Mouse (Mus musculus) right cerebral cortex, postnatal 25 days (tissue): ENCODE measurements around the gene Prkch.

ENCODE experiments used
- DNase-seq: peaks from one replicate; pipeline ENCODE4 v3.0.0; 2022

The Prkch gene

DNA sequence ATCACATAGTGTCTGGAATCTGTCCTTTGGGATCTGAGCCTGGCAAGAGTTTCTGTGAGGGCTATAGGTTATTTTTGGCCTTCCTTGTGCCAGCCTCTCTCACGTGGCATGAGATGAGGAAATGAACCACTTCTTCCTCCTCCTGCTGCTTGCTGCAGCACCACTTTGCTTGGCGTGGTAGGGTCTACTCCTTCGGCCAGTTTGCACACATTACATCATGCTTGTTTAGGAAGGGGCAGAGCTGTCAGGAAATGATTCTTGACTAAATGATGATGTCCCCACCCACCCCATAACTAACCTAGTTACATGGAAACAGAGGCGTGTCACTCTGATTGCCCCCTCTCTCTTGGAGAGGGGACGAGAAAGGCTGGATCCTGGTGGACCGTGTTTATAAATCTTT, 28.6 kb downstream of the Prkch start:
- no peak for DNase-seq

DNA sequence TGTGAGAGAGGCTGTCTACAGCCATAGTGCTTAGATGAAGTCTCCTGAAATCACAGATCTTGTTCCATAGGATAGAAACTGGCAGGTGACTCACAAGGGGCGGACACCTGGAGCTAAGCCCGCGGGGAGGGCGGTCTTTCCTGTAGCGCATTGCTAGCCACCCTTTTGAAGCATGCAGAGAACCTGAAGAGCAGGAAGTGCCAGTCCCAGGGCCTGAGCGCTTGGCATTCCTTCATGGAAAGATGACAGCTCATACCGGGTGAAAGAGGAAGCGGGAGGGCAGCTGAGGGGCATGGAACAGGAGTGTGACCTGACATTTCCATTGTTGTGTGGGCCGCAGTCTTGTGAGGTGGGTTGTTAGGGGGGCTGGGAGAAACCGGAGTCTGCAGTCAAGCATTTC, 33.1 kb downstream of the Prkch start:
- no peak for DNase-seq

DNA sequence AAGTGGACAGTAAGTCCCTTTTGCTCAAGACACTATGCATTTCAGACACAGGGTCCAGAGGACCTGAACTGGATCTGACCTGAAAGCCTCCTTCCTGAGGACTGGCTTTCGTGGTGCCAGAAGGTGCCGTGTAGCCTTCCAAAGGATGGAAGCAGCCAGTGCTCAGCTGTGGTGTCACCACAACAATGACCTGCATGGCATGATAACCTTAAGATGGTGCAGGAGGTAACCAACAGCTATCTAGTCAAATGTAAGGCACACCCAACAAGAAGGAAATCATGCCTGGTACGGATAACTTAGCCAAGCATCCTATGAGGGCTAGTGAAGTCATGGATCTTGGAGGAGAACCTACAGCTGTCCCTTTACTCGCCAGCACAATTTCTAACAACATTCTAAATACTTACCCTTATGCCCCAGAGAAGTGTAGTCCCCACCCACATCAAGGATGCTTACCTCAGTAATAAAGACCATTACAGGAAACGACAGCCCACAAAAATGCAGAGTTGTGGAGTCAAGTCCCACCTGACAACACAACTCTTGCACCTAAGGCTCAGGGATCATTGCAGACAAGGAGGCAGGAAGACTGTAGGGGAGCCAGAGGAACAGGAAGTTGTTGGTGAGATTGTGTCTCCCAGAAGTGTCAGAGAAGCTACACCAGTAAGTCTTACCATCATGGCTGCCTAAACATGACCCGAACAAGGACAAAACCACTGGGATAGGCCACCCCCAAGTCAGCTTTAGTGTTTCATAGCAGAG, 40.9 kb downstream of the Prkch start:
- DNase-seq: no peak

DNA sequence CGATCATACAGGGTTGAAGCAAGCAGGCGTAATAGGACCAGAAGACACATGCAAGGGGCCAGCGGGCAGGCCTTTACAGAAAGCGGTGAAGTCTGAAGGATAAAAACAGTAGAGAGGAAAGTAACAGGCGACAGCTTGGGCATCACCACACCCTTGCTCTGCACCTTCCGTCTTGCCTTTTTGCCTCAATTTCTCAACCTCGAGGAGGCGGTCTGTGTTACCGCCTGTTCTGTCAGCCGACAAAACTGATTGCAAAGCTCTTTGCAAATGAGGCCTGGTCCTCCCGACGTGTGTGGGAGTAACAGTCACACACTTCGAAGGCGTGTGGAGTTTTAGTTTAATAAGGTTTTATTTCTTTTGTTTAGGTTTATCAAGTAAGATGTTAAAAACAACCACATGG, 43.3 kb downstream of the Prkch start:
- no peak for DNase-seq

DNA sequence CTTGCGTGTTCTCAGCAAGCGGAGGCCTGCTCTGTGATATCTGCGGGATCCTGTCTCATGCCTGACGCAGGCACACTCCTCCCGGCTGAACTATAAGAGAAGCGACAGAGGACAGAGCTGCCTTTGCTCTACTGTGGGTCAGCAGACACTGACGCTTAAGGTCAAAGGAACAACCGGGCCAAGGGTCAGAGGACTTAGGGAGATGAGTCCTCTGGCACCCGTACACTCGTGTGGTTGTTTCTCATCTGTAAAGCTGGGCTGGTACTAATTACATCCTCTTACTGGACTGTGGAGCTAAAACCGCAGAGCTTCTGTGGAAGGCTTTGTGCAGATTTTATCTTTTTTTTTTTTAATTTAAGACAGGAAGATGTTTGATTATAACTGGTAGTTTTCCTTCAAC, 46.0 kb downstream of the Prkch start:
- no peak for DNase-seq

DNA sequence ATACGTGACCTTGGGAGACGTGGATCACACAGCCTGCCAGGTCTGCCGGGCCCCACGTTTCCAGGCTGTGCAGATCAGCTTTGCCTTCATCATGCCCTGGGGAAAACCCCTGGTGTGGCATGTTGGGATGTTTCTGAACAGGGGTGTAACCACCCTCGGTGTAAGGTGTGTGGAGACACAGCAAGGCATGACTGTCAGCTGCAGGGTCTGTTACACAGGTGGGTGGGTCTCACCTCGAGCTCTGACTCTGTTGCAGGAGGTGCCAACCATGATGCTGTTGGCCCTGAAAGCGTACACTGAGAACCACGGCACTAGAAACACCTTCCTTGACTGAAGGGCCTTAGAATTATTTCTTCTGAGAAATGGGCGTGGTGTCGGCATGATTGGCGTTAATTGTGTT, 46.6 kb downstream of the Prkch start:
- no peak for DNase-seq

DNA sequence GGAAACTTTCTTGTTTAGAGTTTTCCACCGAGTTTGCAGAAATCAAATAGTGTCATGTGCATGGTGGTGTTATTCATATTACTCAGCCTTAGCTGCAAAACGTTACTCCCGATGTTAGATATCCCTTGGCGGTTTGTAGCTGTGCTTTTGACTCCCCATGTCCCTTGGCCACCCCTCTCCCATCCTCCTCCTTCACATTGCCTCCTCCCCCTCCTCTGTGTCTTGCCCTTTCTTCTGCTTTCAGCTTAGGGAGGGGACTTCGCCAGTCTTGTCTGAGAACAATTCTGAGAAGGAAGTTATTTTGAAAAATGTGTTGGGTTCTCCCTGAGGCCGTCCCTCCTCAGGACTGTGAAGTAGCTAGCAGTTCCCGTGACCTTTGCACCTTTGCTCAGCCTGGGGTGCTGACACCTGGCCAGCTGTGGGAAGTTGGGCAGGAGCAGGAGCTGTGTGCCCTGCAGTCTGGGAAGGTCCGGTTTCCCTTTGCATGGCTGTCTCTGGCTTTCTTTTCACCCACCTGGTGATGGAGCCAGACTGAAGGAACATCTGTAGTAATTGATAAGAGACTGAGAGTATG, 48.2 kb downstream of the Prkch start:
- DNase-seq: no peak

DNA sequence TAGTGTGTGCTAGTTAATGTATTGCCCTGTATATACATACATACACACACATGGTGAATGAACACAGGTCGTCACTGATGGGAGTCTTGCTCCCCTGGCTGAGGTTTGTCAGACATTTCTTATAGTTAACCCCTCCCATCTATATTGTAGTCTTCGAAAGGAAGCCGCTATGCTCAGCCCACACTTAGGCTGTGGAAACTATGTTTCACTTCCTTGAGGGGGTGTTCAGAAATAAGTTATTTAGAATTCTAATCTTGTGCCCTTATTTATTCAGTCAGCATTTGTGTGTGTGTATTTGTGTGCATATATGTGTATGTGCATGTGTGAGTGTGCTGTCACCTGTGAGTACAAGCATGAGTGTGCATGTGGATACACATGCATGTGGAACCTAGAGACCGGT, 49.1 kb downstream of the Prkch start:
- DNase-seq: no peak

DNA sequence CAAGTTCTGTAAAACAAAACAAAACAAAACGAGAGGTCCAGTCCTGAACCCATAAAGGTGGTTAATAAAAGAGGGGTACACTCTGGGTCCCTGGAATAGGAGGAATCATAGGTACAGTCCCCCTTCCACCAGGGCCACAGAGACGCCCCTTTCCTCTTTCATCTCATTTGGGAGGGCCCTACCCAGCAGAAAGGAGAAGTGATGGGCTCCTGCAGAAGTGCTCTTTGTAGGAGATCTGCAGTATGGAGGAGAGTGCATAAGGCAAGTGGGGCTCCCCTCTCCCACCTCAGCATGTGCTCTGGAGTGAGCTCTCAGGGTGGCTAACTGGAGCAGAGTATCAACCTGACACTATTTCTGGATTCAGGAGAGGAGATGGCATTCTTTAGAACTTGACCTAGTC, 55.0 kb downstream of the Prkch start:
- DNase-seq: no peak

DNA sequence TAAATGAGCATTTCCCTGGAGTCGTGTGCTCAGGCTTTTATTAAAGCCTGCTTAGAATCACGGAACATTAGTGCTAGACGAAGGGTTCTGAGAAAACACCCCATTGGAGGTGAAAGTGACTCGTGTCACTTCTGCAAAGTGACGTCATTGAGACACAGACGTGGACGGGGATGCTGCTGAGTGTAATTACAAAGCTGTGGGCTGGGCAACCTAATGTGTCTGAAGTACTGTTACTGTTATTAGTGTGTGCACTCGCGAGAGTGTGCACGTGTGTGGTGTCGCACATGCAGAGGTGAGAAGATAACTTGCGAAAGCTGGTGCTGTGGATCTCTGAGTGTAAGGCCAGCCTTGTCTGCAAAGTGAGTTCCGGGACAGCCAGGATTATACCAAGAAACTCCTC, 56.6 kb downstream of the Prkch start:
- DNase-seq: no peak

DNA sequence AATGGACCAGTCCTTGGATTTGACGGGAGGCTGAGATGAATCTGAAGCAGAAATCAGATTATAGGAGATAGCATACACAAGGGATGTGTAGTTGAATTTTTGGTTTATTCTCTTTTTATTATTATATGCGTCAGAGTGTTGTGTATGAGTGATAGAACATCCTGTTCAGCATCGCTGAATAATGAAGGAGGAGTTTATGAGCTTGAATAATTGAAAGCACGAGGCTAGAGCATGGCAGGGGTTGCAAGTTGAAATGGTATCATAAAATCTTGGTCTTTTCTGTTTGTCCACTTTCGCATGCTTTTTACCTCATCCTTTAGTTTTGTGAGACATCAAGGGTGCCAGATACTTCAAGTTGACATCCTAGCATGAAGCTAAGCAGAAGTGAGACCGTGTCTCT, 60.6 kb downstream of the Prkch start:
- DNase-seq: no peak

DNA sequence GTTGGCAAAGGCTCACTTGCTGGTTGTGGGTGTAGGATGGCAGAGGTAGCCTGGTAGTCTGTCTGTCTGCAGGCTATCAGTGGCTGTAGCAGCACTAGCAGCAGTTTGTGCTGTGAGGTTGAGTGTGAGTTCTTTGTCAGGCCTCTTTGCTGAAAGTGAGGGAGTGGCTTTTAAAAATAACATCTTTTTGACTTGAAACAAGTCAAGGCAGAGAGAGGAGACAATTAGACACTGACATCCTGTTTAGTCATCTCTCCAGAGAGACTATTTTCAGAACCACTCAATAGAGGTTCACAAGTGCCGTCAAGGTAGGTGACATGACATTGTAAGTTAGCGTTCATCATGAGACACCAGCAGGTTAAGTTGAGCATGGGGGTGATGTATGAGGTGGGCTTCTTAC, 63.1 kb downstream of the Prkch start:
- no peak for DNase-seq

DNA sequence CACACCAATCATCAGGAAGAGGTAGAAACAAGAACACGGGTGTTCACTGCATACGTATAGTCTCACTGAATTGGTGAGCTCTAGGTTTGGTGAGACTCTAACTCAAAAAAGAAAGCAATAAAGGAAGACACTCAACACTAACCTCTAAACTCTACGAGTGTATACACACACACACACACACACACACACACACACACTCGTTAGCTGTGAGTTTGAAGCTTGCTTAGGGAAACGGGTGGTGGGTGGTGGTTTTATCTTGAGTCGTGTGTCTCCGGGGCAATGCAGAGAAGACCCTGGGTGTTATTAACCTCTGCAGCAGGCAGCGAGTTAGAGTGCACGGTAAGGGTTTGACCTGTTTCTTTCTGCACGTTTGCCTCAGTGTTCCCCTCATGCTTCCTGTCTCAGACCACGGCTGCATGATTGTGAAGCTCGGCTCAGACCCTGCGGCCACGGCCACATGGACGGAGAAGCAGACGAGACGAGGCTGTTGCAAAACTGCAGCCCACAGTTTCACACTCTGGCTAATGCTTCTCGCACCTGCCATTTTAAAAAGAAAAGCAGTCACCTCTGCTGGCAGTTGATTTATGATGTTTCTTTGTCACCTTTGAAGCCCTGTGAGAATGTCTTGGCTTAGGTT, 72.1 kb downstream of the Prkch start:
- DNase-seq: no peak

DNA sequence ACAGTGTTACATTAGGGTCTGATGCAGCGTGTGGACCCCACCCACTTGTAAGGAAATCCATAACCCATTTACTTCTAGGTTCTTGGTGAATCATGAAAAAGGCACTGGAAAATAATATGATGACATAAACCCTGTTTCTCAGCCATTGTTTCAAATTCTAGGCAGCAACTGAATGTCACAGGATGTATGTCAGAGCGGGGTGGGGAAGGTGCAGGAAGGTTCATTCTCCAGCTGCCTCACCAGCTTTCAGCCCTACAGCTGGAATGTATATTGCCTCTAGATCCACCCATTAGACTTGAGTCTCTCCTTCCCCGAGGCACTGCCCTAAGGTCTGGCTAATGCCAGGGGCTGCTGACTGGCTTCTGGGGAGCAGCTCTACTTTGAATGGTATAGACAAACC, 78.8 kb downstream of the Prkch start:
- DNase-seq: no peak

DNA sequence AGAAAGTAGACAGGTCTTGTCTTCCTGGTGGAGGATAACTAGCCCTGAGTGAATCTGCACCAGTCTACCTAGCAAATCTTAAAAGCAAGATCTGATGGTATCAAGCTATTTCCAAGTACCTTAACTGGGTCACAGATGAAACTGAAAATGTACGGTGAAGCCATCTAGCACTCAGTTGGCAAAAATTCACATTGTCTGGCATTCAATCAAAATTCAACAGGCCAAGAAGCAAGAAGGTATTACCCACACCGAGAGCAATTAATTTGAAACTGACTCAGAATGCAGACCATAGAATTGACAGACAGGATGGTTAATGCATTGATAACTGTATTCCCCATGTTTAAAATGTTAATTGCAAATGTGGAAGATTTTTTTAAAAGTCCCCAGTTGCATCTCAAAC, 82.1 kb downstream of the Prkch start:
- DNase-seq: no peak

DNA sequence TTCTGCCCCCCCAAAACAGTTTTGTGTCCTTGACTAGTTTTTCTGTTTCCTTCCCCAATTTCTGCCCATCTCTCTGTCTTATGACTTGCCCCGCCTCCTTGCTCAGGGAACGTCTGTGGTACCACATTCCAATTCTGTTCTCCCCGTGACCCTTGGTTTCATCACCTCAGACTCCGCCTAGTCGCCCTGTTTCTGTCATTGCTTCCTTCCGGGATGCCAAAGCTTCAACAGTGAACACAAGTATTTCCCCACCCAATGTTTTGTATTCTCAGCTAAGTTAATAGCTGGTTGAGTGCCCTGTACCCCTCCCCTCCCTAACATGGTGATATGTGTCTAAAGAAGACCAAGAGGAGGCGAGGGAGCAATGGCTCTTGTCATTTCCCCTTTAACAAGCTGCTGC, 83.0 kb downstream of the Prkch start:
- DNase-seq: no peak

DNA sequence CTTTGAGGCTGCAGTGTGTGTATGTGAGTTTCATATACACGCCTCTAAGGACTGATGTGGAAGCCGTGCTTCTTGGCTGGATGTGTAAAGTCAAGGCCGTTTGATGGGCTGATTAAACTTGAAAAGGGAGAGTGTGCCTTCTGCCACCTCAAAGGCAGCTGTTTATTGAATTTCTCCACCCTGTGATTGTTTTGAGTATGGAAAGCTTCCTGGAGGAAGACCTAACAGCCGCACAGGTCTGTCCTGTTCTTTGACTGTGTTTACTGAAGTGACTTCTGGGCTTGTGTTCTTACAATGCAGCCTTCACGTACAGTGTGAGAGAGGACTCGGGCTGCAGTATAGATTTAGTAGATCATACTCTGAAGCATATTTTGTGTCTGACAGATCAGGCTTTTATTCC, 86.1 kb downstream of the Prkch start:
- no peak for DNase-seq

DNA sequence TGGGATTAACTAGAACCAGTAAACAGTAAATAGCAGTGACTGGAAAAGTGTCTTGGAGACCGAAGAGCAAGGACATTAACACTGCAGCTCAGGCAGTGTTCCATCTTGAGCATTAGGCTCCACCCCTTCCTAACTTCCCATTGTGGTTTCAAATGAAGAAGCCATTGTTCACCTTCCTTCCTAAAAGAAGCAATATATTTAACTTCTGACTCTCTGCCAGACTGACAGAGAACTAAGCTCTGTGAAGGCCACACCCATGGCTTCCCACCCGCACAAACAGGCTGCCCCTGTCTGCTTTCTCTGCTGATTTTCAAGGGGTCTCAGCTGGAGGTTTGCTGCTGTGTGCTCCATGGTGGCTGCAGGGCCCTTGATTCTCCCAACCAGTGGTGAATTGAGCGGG, 86.9 kb downstream of the Prkch start:
- DNase-seq: no peak

DNA sequence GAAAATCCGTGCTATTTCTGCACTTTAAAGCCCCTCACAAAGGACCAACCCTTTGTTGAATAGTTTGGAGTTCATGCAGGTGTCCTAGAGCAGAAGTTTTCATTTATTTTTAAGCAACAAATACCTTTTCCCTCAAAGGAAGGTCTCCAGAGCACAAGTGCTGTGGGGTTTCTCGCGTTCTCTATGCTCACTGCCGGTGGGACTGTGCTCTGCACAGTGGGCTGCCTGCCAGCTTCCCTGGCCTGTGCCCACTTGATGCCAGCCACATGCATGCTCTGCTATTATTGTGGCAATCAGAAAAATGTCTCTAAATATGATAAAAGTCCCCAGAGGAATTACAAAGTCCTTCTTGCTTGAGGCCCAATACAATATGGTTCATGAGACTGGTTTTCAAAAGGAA, 87.4 kb downstream of the Prkch start:
- DNase-seq: no peak

DNA sequence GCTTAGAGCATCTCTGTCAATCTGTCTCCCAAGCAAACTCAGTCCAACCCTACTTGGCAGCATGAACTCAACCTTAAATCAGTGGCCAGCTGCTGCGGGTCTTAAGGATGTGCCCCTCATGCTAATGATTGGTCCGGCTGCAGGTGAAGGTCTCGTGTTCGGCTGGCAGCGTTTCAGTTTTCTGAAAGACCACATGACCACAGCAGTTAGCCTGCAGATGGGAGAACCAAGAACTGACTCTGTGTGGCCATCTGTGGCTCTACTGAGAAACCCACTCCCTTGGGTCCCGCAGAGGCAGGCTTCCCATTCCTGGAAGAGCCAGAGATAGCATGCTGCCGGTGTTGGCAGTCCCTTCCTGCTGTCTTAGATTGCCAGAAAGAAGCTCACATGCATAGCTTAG, 89.2 kb downstream of the Prkch start:
- no peak for DNase-seq

DNA sequence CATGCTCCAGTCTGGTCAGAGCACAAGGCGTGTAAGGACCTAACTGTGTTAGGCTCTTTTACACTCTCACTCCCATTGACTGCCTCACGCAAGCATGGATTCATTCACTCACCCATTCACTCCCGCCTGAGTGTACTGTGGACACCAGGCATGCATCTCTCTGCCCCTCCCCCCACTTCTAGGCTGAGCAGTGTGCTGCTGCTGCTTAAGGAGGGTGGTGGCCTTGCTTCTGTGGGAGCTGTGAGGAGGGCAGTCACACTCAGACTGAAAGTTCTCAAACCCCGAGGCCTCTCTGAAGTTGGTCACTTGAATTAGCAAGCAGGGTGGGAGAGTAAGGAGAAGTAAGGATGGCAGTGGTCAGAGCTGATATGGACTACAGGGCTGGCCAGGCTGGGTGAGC, 90.6 kb downstream of the Prkch start:
- DNase-seq: no peak

DNA sequence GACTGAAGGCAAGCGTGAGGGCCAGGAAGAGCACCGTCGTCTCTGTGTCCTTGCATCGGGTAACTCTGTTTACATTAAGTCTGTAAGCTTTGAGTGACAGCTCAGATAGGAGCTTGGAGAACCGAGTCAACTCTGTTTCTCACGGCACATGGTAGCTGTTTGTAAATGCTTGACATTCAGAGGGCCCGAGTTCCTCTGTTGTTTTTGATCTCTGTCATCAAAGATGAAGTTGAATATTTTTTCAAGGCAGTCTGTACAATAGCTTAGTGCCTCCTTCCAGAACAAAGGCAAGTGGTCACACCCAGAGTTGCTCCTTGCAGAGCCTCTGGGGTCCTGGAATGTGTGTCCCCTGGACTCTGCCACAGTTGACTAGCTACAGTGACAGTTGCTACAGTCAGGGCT, 94.8 kb downstream of the Prkch start:
- no peak for DNase-seq

DNA sequence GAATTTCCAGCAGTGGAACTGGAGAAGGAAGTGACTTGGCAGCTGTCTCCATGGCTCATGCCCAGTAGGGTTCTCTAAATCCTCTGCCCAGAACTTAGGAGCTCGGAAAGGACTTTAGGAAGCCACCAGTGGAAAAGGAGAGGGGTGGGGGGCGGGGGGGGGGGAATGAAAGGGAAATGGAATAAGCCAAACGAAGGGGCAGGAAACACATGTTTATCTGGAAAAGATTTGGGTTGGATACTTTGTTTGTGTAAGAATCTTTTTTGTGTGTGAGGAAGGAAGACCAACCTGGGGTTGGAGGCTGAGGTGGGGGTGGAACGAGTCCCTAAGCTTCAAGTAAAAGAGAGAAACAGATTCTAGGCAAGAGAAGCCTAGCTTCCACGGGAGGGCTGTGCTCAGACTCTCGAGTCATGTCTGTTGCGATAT, 98.3 kb downstream of the Prkch start:
- no peak for DNase-seq

DNA sequence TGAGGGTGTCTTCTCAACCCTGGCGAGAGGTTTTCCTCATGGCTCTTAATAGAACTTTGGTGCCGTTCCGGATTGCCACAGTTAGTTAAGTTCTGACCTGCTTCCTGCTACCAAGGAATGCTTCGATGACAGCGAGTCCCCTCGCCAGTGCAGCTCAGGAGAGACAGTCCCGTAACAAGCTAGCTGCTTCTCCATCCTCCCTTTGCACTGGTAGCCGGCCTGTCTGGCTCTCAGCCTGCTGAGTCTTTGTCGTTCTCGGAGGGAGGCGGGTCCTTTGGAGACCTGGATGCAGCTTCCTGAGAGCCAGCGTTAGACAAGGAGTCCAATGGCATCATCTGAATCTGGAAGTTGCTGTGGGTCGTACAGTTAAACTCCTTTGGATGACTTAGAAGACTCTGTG, 101.3 kb downstream of the Prkch start:
- DNase-seq: no peak

DNA sequence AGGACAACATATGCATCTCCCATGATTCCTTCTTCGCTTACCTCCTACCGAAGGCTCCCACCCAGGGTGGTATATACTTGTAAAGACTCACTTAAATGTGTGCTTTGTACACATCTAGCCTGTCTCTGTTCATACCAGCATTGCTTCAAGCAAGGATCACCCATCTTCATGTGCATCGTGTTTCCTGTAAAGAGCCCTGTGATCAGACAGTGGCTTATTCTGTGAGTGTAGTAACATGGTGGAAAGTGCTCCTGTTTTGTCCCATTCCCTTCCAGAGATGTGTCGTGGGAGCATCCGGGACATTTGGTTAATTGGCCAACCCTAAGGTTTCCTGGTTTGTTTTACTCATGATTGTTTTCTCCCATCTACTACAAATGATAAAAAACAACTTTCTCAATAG, 101.9 kb downstream of the Prkch start:
- DNase-seq: no peak
